Mouse (Mus musculus): ENCODE measurements around the gene Pacsin3. TPM values are rescaled to one million over a fixed set of nuclear protein-coding genes. Genes with fewer than 3 reads are reported as not detected.

Pacsin3 gene
- polyA plus RNA-seq, 1 experiment = 3.9 TPM

DNA sequence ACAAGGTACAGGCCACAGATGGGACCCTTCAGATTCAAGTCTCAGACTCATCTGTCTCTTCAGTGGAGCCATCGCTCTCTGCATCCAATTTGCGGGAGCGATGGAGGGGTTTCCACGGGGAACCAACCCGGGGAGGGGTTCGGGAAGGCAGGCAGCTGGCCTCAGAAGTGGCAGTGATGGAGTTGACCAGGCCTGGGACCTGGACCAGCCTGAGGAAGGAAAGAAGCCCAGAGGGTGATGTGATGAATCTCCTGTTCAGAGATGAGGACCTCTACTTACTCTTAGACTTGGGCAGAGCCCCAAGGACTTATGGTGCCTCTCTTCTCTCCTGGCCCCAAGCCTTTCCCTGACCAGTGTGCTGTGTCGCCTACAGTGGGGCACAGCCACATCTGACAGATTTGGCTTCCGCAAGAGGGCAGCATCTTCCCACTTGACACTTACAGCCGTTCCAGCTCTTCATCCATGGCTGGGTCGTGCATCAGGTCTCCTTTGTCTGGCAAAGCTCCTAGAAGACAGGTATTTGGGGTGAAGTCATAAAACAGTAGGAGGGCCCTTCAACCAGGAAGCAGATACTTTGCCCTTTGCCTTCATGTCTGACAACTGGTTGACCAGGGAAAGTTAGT, 23.1 kb downstream of the Pacsin3 start:
- no peak overlapping the region for H3K27ac ChIP-seq (ENCODE audit: control insufficient read depth, insufficient read depth, low read depth, low read length)
- H3K36me3 ChIP-seq (ENCODE audit: control insufficient read depth, insufficient read depth, low read length) = peaks cover 2% of the 10 kb centered on the region
- H3K4me1 ChIP-seq (ENCODE audit: control insufficient read depth, insufficient read depth, low read length) = no peaks in the 10 kb centered on the region
- no peaks in the 10 kb centered on the region for H3K27me3 ChIP-seq (ENCODE audit: control insufficient read depth, insufficient read depth, low read length)
- no peak for TF ChIP-seq POLR2A (IDR thresholded peaks at IDR 0.05; ENCODE audit: control insufficient read depth, low read depth, low read length)
- TF ChIP-seq CTCF (IDR thresholded peaks at IDR 0.05; ENCODE audit: control insufficient read depth, insufficient read depth, insufficient replicate concordance, low read depth, low read length) = peak; percentile 46; the same call in 1 of the 2 replicates
- H3K4me3 ChIP-seq (ENCODE audit: control insufficient read depth, low read depth, low read length) = no peak overlapping the region

GRCm38 (mm10) chr2:91279372-91279755, 23.6 kb downstream of the Pacsin3 start:
- Histone ChIP-seq H3K27me3 (ENCODE audit: control insufficient read depth, insufficient read depth, low read length) (no peaks in the 10 kb centered on the region), H3K27ac (ENCODE audit: control insufficient read depth, insufficient read depth, low read depth, low read length) (no peak overlapping the region), H3K4me1 (ENCODE audit: control insufficient read depth, insufficient read depth, low read length) (no peaks in the 10 kb centered on the region), H3K4me3 (ENCODE audit: control insufficient read depth, low read depth, low read length) (no peak overlapping the region), H3K36me3 (ENCODE audit: control insufficient read depth, insufficient read depth, low read length) (peaks cover 2% of the 10 kb centered on the region)
- no peak for TF ChIP-seq POLR2A (IDR thresholded peaks at IDR 0.05; ENCODE audit: control insufficient read depth, low read depth, low read length)
- TF ChIP-seq CTCF (IDR thresholded peaks at IDR 0.05; ENCODE audit: control insufficient read depth, insufficient read depth, insufficient replicate concordance, low read depth, low read length) = no peak

DNA sequence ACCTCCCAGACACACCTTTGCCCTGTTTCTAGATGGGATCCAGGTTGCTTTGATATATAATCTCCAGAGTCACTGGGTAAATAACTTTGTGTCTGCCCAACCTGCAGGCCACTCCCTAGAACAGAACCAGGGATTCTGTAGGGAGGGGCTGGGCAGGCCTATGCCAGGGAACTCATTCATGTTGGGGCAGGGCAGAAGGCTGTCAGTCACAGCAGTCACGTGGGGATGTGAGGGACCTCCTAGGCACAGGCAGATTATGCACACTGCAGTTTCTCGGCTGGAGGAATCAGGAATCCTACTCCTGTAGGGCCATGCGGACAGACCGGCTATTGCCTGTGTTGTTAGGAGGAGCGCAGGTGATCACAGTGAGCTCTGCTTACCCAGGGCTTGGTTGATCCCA, 25.6 kb downstream of the Pacsin3 start:
- H3K27ac ChIP-seq (ENCODE audit: control insufficient read depth, insufficient read depth, low read depth, low read length) = no peak overlapping the region

GRCm38 (mm10) chr2:91283972-91284371, 28.2 kb downstream of the Pacsin3 start:
- TF ChIP-seq POLR2A (IDR thresholded peaks at IDR 0.05; ENCODE audit: control insufficient read depth, low read depth, low read length) (no peak), CTCF (IDR thresholded peaks at IDR 0.05; ENCODE audit: control insufficient read depth, insufficient read depth, insufficient replicate concordance, low read depth, low read length) (no peak)
- no peaks in the 10 kb centered on the region for H3K36me3 ChIP-seq (ENCODE audit: control insufficient read depth, insufficient read depth, low read length)
- no peak overlapping the region for H3K27ac ChIP-seq (ENCODE audit: control insufficient read depth, insufficient read depth, low read depth, low read length)
- H3K4me3 ChIP-seq (ENCODE audit: control insufficient read depth, low read depth, low read length) = no peak overlapping the region
- H3K4me1 ChIP-seq (ENCODE audit: control insufficient read depth, insufficient read depth, low read length) = no peaks in the 10 kb centered on the region; the same call in 1 of the 2 replicates
- no peaks in the 10 kb centered on the region for H3K27me3 ChIP-seq (ENCODE audit: control insufficient read depth, insufficient read depth, low read length)

More for the DNA sequence above, 25.6 kb downstream of the Pacsin3 start:
- no peaks in the 10 kb centered on the region; the same call in 1 of the 2 replicates for H3K4me1 ChIP-seq (ENCODE audit: control insufficient read depth, insufficient read depth, low read length)
- TF ChIP-seq CTCF (IDR thresholded peaks at IDR 0.05; ENCODE audit: control insufficient read depth, insufficient read depth, insufficient replicate concordance, low read depth, low read length) (no peak), POLR2A (IDR thresholded peaks at IDR 0.05; ENCODE audit: control insufficient read depth, low read depth, low read length) (no peak)
- no peaks in the 10 kb centered on the region for H3K27me3 ChIP-seq (ENCODE audit: control insufficient read depth, insufficient read depth, low read length)
- H3K36me3 ChIP-seq (ENCODE audit: control insufficient read depth, insufficient read depth, low read length) = no peaks in the 10 kb centered on the region
- no peak overlapping the region for H3K4me3 ChIP-seq (ENCODE audit: control insufficient read depth, low read depth, low read length)

- TF ChIP-seq POLR2A (IDR thresholded peaks at IDR 0.05; ENCODE audit: control insufficient read depth, low read depth, low read length) (no peak), CTCF (IDR thresholded peaks at IDR 0.05; ENCODE audit: control insufficient read depth, insufficient read depth, insufficient replicate concordance, low read depth, low read length) (no peak)
- no peak overlapping the region for H3K4me3 ChIP-seq (ENCODE audit: control insufficient read depth, low read depth, low read length)
- no peaks in the 10 kb centered on the region for H3K27me3 ChIP-seq (ENCODE audit: control insufficient read depth, insufficient read depth, low read length)
- no peaks in the 10 kb centered on the region; the same call in 1 of the 2 replicates for H3K4me1 ChIP-seq (ENCODE audit: control insufficient read depth, insufficient read depth, low read length)
- H3K36me3 ChIP-seq (ENCODE audit: control insufficient read depth, insufficient read depth, low read length) = no peaks in the 10 kb centered on the region
- no peak overlapping the region for H3K27ac ChIP-seq (ENCODE audit: control insufficient read depth, insufficient read depth, low read depth, low read length)
Measured at GRCm38 (mm10) chr2:91284375-91285199, 28.8 kb downstream of the Pacsin3 start.

GRCm38 (mm10) chr2:91285885-91286505, 30.2 kb downstream of the Pacsin3 start:
- Histone ChIP-seq H3K27me3 (ENCODE audit: control insufficient read depth, insufficient read depth, low read length) (no peaks in the 10 kb centered on the region), H3K27ac (ENCODE audit: control insufficient read depth, insufficient read depth, low read depth, low read length) (no peak overlapping the region)

DNA sequence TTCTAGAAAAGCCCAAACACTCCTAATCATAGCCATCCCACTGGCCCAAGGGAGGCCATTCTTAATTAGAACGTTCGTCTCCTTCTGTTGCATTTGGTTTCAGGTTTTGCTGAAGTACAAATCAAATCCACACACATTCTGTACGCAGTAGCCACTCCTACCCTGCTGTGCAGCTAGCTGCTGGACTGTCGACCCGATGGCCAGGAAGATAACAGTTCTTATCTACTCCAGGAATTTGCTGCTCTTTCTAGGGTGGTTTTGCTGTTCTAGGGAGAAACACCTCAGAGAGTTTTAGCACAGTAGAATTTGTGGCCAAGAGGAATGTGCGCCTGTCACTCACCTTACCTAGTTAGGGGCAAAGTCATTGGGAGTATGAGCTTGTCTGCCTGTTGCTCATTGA, 31.8 kb downstream of the Pacsin3 start:
- H3K36me3 ChIP-seq (ENCODE audit: control insufficient read depth, insufficient read depth, low read length) = no peaks in the 10 kb centered on the region
- peaks cover 5% of the 10 kb centered on the region; the same call in 1 of the 2 replicates for H3K4me1 ChIP-seq (ENCODE audit: control insufficient read depth, insufficient read depth, low read length)
- no peak for TF ChIP-seq CTCF (IDR thresholded peaks at IDR 0.05; ENCODE audit: control insufficient read depth, insufficient read depth, insufficient replicate concordance, low read depth, low read length)
- no peak for TF ChIP-seq POLR2A (IDR thresholded peaks at IDR 0.05; ENCODE audit: control insufficient read depth, low read depth, low read length)
- H3K4me3 ChIP-seq (ENCODE audit: control insufficient read depth, low read depth, low read length) = no peak overlapping the region
- H3K27ac ChIP-seq (ENCODE audit: control insufficient read depth, insufficient read depth, low read depth, low read length) = no peak overlapping the region
- H3K27me3 ChIP-seq (ENCODE audit: control insufficient read depth, insufficient read depth, low read length) = no peaks in the 10 kb centered on the region

More at GRCm38 (mm10) chr2:91285885-91286505, 30.2 kb downstream of the Pacsin3 start:
- TF ChIP-seq POLR2A (IDR thresholded peaks at IDR 0.05; ENCODE audit: control insufficient read depth, low read depth, low read length) = no peak
- TF ChIP-seq CTCF (IDR thresholded peaks at IDR 0.05; ENCODE audit: control insufficient read depth, insufficient read depth, insufficient replicate concordance, low read depth, low read length) = peak; percentile 71; the same call in 1 of the 2 replicates
- H3K36me3 ChIP-seq (ENCODE audit: control insufficient read depth, insufficient read depth, low read length) = no peaks in the 10 kb centered on the region
- no peak overlapping the region for H3K4me3 ChIP-seq (ENCODE audit: control insufficient read depth, low read depth, low read length)
- H3K4me1 ChIP-seq (ENCODE audit: control insufficient read depth, insufficient read depth, low read length) = no peaks in the 10 kb centered on the region; the same call in 1 of the 2 replicates
